Mouse (Mus musculus) lung, postnatal 0 days (tissue): ENCODE results near the gene Slc2a2.

Experiments
- CTCF ChIP-seq: IDR thresholded peaks from 2 replicates; pipeline ENCODE4 v1.5.1; 2016; ENCODE audit warnings: antibody characterized with exemption, mild to moderate bottlenecking
- EP300 ChIP-seq: IDR thresholded peaks from 2 replicates; pipeline ENCODE4 v1.6.1; 2016; ENCODE audit warnings: antibody characterized with exemption, mild to moderate bottlenecking, control low read depth

- no peak for TF ChIP-seq CTCF
- TF ChIP-seq EP300 = peak; percentile 27; the same call in 1 of the 2 replicates
Measured at GRCm38 (mm10) chr3:28685510-28685909, 12.2 kb upstream of the Slc2a2 start.
